Mouse (Mus musculus) thymus, postnatal 4 days (tissue): ENCODE measurements at regions not wholly inside any gene's neighbourhood (a gene's known extent, or its start where the extent isn't known, plus 50 kb on each side); places are given as distances from the start of the nearest gene placed in this dataset.

Experiments
- DNase-seq: peaks from one replicate; pipeline ENCODE4 v3.0.0; 2021

DNA sequence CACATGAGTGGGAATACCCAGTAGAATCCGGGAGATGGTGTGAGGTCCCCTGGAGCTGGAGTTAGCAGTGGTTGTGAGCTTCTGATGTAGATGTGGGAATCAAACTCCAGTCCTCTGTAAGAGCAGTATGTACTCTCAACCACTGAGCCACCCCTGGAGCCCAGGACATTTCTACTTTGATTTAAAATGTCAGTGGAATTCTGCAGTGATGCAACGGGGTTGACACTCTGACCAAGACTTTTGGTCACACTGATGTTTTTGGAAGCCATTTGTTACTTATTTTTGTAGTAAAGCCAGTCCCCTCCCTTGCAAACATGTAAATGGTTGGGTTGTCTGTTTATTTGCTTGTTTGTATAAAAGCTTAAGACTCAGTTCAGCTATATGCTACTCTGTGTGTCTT is 53.6 kb upstream of the Bcl6 start:
- DNase-seq: no peak

DNA sequence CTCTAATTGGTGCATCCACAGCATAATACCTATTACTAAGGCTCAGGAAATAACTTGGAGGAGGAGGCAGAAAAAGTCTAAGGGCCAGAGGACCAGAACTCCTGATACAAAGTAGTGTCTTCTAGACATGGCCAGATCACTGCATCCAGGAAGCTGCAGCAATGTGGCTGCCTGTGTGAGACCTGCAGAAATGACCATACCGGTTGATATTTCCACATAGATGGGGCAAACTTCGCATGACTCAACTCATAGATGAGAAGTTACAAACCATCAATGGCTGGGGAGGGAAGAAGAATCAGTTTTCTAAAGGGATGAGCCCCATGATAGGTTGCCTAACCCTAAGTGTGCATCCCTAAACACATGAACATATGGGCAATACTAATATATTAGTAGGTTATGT is 52.8 kb upstream of the Bcl6 start:
- DNase-seq: no peak

DNA sequence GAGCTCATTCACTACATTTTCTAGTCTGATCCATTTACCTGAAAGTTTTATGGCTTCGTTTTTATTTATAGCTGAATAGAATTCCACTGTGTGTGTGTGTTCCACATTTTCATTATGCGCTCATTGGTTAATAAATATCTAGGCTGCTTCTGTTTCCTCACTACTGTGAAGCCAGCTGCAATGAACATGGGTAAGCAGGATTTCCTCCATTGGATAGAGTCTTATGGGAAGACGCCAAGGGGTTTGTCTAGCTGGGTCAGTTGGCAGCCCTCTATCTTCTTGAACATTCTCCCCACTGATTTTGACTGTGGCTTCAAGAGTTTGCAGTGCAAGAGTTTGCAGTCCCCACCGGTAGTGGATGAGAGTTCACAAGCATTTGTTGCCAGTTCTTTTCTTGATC is 51.1 kb upstream of the Bcl6 start:
- DNase-seq: no peak
